Mouse (Mus musculus) midbrain, embryonic 10.5 days (tissue): ENCODE measurements at regions not wholly inside any gene's neighbourhood (a gene's known extent, or its start where the extent isn't known, plus 50 kb on each side); places are given as distances from the start of the nearest gene placed in this dataset.
"Not testable (repeated sequence)": the region's sequence is repeated elsewhere in the genome, so short reads cannot be mapped to it uniquely, and the experiment has no call there.

Experiments
- DNase-seq: peaks from one replicate; pipeline ENCODE4 v3.0.0-alpha.2; 2017; ENCODE audit warnings: low spot score
- H3K27ac ChIP-seq: fragments of 300-500 bp; sonication (generic); replicated peaks from 2 replicates; pipeline ENCODE4 v1.5.1; 2016; ENCODE audit warnings: mild to moderate bottlenecking
- H3K27me3 ChIP-seq: fragments of 300-500 bp; sonication (generic); 2 replicates; pipeline ENCODE4 v1.6.1; 2016; ENCODE audit warnings: low read depth, mild to moderate bottlenecking; ENCODE audit not compliant: poor library complexity, severe bottlenecking
- H3K36me3 ChIP-seq: fragments of 300-500 bp; sonication (generic); 2 replicates; pipeline ENCODE4 v1.6.1; 2016; ENCODE audit warnings: mild to moderate bottlenecking, moderate library complexity
- H3K4me1 ChIP-seq: fragments of 300-500 bp; sonication (generic); 2 replicates; pipeline ENCODE4 v1.6.1; 2016
- H3K4me3 ChIP-seq: fragments of 300-500 bp; sonication (generic); 2 replicates; pipeline ENCODE4 v1.5.1; 2016; ENCODE audit warnings: mild to moderate bottlenecking, moderate library complexity
- H3K9me3 ChIP-seq: fragments of 300-500 bp; sonication (generic); replicated peaks from 2 replicates; pipeline ENCODE4 v1.6.1; 2016; ENCODE audit warnings: mild to moderate bottlenecking
- WGBS: fragments of 180-500 bp; shearing (Covaris S2); methylation state at CpG from one replicate; pipeline ENCODE4 v1.1.7; 2016; 5-methylcytosine and 5-hydroxymethylcytosine counted together

- no peak overlapping the region for H3K27ac ChIP-seq
- no peaks in the 10 kb centered on the region for H3K27me3 ChIP-seq
- DNase-seq, result no peak
- no peaks in the 10 kb centered on the region for H3K9me3 ChIP-seq
- no peaks in the 10 kb centered on the region for H3K4me1 ChIP-seq
- WGBS, result 97% methylated on average over 3 of the region's 3 CpGs
- no peak overlapping the region for H3K4me3 ChIP-seq
- no peaks in the 10 kb centered on the region for H3K36me3 ChIP-seq
Measured at GRCm38 (mm10) chr13:35604765-35605164, 54.9 kb upstream of the Cdyl start.

GRCm38 (mm10) chr13:35606857-35607561, 52.6 kb upstream of the Cdyl start:
- not testable (repeated sequence) for H3K36me3 ChIP-seq, DNase-seq, H3K27ac ChIP-seq, H3K4me3 ChIP-seq, H3K9me3 ChIP-seq, H3K4me1 ChIP-seq, H3K27me3 ChIP-seq
- WGBS, result 92% methylated on average over 5 of the region's 5 CpGs

- H3K27me3 ChIP-seq, result no peaks in the 10 kb centered on the region
- DNase-seq, result no peak
- H3K27ac ChIP-seq, result no peak overlapping the region
- 90% methylated on average over 2 of the region's 2 CpGs for WGBS
- no peaks in the 10 kb centered on the region for H3K9me3 ChIP-seq
- no peak overlapping the region for H3K4me3 ChIP-seq
- no peaks in the 10 kb centered on the region for H3K4me1 ChIP-seq
- H3K36me3 ChIP-seq, result no peaks in the 10 kb centered on the region
Measured at GRCm38 (mm10) chr13:35607710-35608109, 51.9 kb upstream of the Cdyl start.
